Comparison of ENCODE assay signal across 8 mouse cellular contexts in the genomic region with DNA sequence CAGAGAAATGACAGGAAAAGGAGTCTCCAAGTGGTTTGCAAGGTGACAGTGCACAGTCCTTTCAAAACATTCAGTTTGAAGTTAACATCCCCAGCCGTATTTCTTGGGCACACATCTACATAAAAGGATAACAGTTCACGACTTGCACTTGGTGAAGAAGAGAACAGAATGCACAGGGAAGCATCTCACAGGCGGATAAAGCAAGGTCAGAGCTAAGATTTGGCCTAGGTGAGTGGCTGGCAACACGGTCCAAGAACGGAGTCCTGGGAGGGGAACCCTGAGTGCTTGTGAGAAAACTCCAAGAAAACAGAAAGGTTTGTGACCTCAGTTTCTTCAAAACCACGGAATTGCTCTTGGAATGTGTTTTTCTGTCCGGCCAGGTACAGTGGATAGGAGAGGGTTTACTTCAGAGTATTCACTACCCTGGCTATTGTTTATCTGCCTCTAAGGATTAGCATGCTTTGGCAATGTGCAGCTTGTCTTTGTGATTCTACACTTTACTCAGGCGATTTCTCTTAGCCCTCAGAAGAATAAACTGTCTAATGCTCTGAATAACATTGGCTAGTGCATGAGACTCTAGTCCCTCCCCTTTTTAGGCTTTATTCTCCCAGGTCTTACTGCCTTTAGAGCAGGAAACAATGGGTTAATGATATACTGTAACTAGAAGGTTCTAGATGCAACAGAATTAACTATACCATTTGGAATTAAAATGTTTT.
DNase-seq lines count a peak whose midpoint lies in the region; ATAC-seq and TF ChIP-seq lines count a peak whose summit lies in the region.
"Had no signal": no experiment of that assay in that cellular context is flagged by ENCODE, and none has a peak within 500 bp of the region (broad histone marks: within the 10 kb centered on the region; RNA-seq: fewer than 3 reads in every experiment).

No protein-coding gene starts in this region.

- no peak for TF ChIP-seq POLR2A in lung, adult 2 months (IDR thresholded peaks at IDR 0.05; ENCODE audit: borderline replicate concordance, extremely low read depth, low read depth, low read length)
- TF ChIP-seq POLR2A in small intestine, adult 2 months (IDR thresholded peaks at IDR 0.05; ENCODE audit: low read depth, low read length): no peak

- no peaks in the 10 kb centered on the region for H3K9me3 ChIP-seq in lung, embryonic 14.5 days (ENCODE audit: low read depth, low read length)
- H3K9me3 ChIP-seq in embryonic facial prominence, embryonic 13.5 days: no peaks in the 10 kb centered on the region
- no peaks in the 10 kb centered on the region for H3K9me3 ChIP-seq in hindbrain, embryonic 15.5 days

- peaks cover 19% of the 10 kb centered on the region for H3K4me1 ChIP-seq in lung, embryonic 14.5 days (ENCODE audit: insufficient read depth)
- H3K4me1 ChIP-seq in lung, adult 2 months (ENCODE audit: control insufficient read depth, insufficient read depth, low read length): peaks cover 7% of the 10 kb centered on the region
- H3K4me1 ChIP-seq in embryonic facial prominence, embryonic 13.5 days: peaks cover 43% of the 10 kb centered on the region
- H3K4me1 ChIP-seq in hindbrain, embryonic 15.5 days (replicated peaks): peaks cover 33% of the 10 kb centered on the region
- peaks cover 3% of the 10 kb centered on the region; the same call in 1 of the 2 replicates for H3K4me1 ChIP-seq in small intestine, adult 2 months (ENCODE audit: control insufficient read depth, insufficient read depth, insufficient read length, low read length)

- H3K4me2 ChIP-seq in lung, embryonic 14.5 days: peak overlapping the region; percentile 29; the same call in 1 of the 2 replicates
- no peak overlapping the region for H3K4me2 ChIP-seq in embryonic facial prominence, embryonic 13.5 days
- no peak overlapping the region for H3K4me2 ChIP-seq in hindbrain, embryonic 15.5 days

- H3K4me3 ChIP-seq in lung, embryonic 14.5 days (ENCODE audit: low read depth, low read length): no peak overlapping the region
- H3K4me3 ChIP-seq in lung, adult 2 months (replicated peaks; ENCODE audit: extremely low read depth, low read depth, low read length): no peak overlapping the region
- H3K4me3 ChIP-seq in embryonic facial prominence, embryonic 13.5 days: no peak overlapping the region
- H3K4me3 ChIP-seq in hindbrain, embryonic 15.5 days: no peak overlapping the region
- no peak overlapping the region for H3K4me3 ChIP-seq in small intestine, adult 2 months (ENCODE audit: low read depth, low read length)

- peak overlapping the region; percentile 75 for H3K27ac ChIP-seq in lung, embryonic 14.5 days (ENCODE audit: low read depth)
- peak overlapping the region; percentile 100 for H3K27ac ChIP-seq in embryonic facial prominence, embryonic 13.5 days
- H3K27ac ChIP-seq in hindbrain, embryonic 15.5 days (replicated peaks): peak overlapping the region; percentile 63
- 0 out of 2 replicates have a peak overlapping the region, but pooled peaks have one; percentile 3 for H3K27ac ChIP-seq in small intestine, adult 2 months (ENCODE audit: insufficient read depth, low read depth, low read length)

- peak overlapping the region; percentile 23; the same call in 1 of the 2 replicates for H3K9ac ChIP-seq in lung, embryonic 14.5 days
- H3K9ac ChIP-seq in embryonic facial prominence, embryonic 13.5 days: 0 out of 2 replicates have a peak overlapping the region, but pooled peaks have one; percentile 1
- no peak overlapping the region for H3K9ac ChIP-seq in hindbrain, embryonic 15.5 days

- H3K36me3 ChIP-seq in lung, embryonic 14.5 days (ENCODE audit: insufficient read depth): no peaks in the 10 kb centered on the region
- no peaks in the 10 kb centered on the region for H3K36me3 ChIP-seq in embryonic facial prominence, embryonic 13.5 days
- H3K36me3 ChIP-seq in hindbrain, embryonic 15.5 days: no peaks in the 10 kb centered on the region
- no peaks in the 10 kb centered on the region for H3K36me3 ChIP-seq in small intestine, adult 2 months (ENCODE audit: control insufficient read depth, insufficient read depth, low read length)

- DNase-seq in lung, embryonic 14.5 days: no peak
- DNase-seq in lung, adult 2 months: no peak
- no peak for DNase-seq in gastrocnemius, adult 8-10 months (ENCODE audit: low spot score in 2 of 2)
- no peak for DNase-seq in natural killer cell, adult 2 months (ENCODE audit: low spot score in 2 of 2)
- DNase-seq: gastrocnemius, postnatal 36 days had no signal

- 51% methylated on average over 8 of the region's 8 CpGs for WGBS in lung, embryonic 14.5 days
- 55% methylated on average over 8 of the region's 8 CpGs for WGBS in lung, adult 2 months
- WGBS in embryonic facial prominence, embryonic 13.5 days: 71% methylated on average over 8 of the region's 8 CpGs
- 75% methylated on average over 8 of the region's 8 CpGs for WGBS in hindbrain, embryonic 15.5 days
- WGBS in small intestine, adult 2 months: 80% methylated on average over 8 of the region's 8 CpGs

- ATAC-seq in lung, embryonic 14.5 days (ENCODE audit: insufficient read depth): no peak
- ATAC-seq in embryonic facial prominence, embryonic 13.5 days (ENCODE audit: insufficient number of reproducible peaks, insufficient read depth, low FRiP score, low TSS enrichment, low read depth): no peak
- no peak for ATAC-seq in hindbrain, embryonic 15.5 days (ENCODE audit: low FRiP score, low read depth)

- no peak for TF ChIP-seq CTCF in lung, embryonic 14.5 days (IDR thresholded peaks at IDR 0.05; ENCODE audit: low read depth)
- no peak for TF ChIP-seq CTCF in lung, adult 2 months (IDR thresholded peaks at IDR 0.05; ENCODE audit: insufficient read depth, low read length)
- TF ChIP-seq CTCF in small intestine, adult 2 months (IDR thresholded peaks at IDR 0.05; ENCODE audit: extremely low read depth, insufficient read length, insufficient replicate concordance, low read depth, low read length): no peak

- H3K27me3 ChIP-seq in lung, embryonic 14.5 days (ENCODE audit: insufficient read depth, low read length): no peaks in the 10 kb centered on the region
- H3K27me3 ChIP-seq in embryonic facial prominence, embryonic 13.5 days: no peaks in the 10 kb centered on the region
- H3K27me3 ChIP-seq in hindbrain, embryonic 15.5 days: no peaks in the 10 kb centered on the region
- no peaks in the 10 kb centered on the region for H3K27me3 ChIP-seq in small intestine, adult 2 months (ENCODE audit: control insufficient read depth, insufficient read depth, low read length)

Comparison
In these comparisons a context has a peak if more than half of its experiments do, and no peak if none do; other contexts are left out.
1. H3K27ac ChIP-seq: peak in every context shown above with its lines; median percentile 100 in embryonic facial prominence, embryonic 13.5 days; 75 in lung, embryonic 14.5 days; 63 in hindbrain, embryonic 15.5 days; 3 in small intestine, adult 2 months.